Mouse (Mus musculus): ENCODE data around the gene Tom1. TPM values are rescaled to one million over a fixed set of nuclear protein-coding genes. Genes with fewer than 3 reads are reported as not detected.
A peak's percentile ranks its signal among the peaks of the same experiment; 100 is the strongest.

The Tom1 gene
- total RNA-seq, 2 experiments from 2014 or later: 40.8 to 46.1 TPM

- DNase-seq (ENCODE audit: low spot score in 2 of 2): no peak
Observed at GRCm38 (mm10) chr8:75039754-75040153, 6.2 kb downstream of the Tom1 start.

- DNase-seq (ENCODE audit: low spot score in 2 of 2): no peak
Observed at GRCm38 (mm10) chr8:75042171-75042570, 8.7 kb downstream of the Tom1 start.

- no peak for DNase-seq (ENCODE audit: low spot score in 2 of 2)
Observed at GRCm38 (mm10) chr8:75042974-75043373, 9.5 kb downstream of the Tom1 start.

GRCm38 (mm10) chr8:75046303-75046702 is 12.8 kb downstream of the Tom1 start:
- no peak for DNase-seq (ENCODE audit: low spot score in 2 of 2)

GRCm38 (mm10) chr8:75047784-75048183 is 14.3 kb downstream of the Tom1 start:
- no peak for DNase-seq (ENCODE audit: low spot score in 2 of 2)

- no peak for DNase-seq (ENCODE audit: low spot score in 2 of 2)
Observed at GRCm38 (mm10) chr8:75053342-75053741, 19.8 kb downstream of the Tom1 start.

- no peak for DNase-seq (ENCODE audit: low spot score in 2 of 2)
Observed at GRCm38 (mm10) chr8:75055673-75056072, 22.2 kb downstream of the Tom1 start.

GRCm38 (mm10) chr8:75060022-75060421 is 26.5 kb downstream of the Tom1 start:
- DNase-seq (ENCODE audit: low spot score in 2 of 2): no peak

GRCm38 (mm10) chr8:75060815-75061214 is 27.3 kb downstream of the Tom1 start:
- no peak for DNase-seq (ENCODE audit: low spot score in 2 of 2)

GRCm38 (mm10) chr8:75063290-75063689 is 29.8 kb downstream of the Tom1 start:
- DNase-seq (ENCODE audit: low spot score in 2 of 2): no peak

- no peak for DNase-seq (ENCODE audit: low spot score in 2 of 2)
Observed at GRCm38 (mm10) chr8:75064790-75065189, 31.3 kb downstream of the Tom1 start.

- DNase-seq (ENCODE audit: low spot score in 2 of 2): no peak
Observed at GRCm38 (mm10) chr8:75067287-75067686, 33.8 kb downstream of the Tom1 start.

- no peak for DNase-seq (ENCODE audit: low spot score in 2 of 2)
Observed at GRCm38 (mm10) chr8:75070297-75070696, 36.8 kb downstream of the Tom1 start.

- peak; percentile 78 for DNase-seq (ENCODE audit: low spot score in 2 of 2)
Observed at GRCm38 (mm10) chr8:75071627-75072346, 38.3 kb downstream of the Tom1 start.

GRCm38 (mm10) chr8:75074876-75075275 is 41.4 kb downstream of the Tom1 start:
- DNase-seq (ENCODE audit: low spot score in 2 of 2): no peak

- DNase-seq (ENCODE audit: low spot score in 2 of 2): no peak
Observed at GRCm38 (mm10) chr8:75078215-75078614, 44.7 kb downstream of the Tom1 start.

- DNase-seq (ENCODE audit: low spot score in 2 of 2): no peak
Observed at GRCm38 (mm10) chr8:75078851-75079250, 45.3 kb downstream of the Tom1 start.

GRCm38 (mm10) chr8:75081364-75082040 is 48.0 kb downstream of the Tom1 start:
- no peak for DNase-seq (ENCODE audit: low spot score in 2 of 2)

- no peak for DNase-seq (ENCODE audit: low spot score in 2 of 2)
Observed at GRCm38 (mm10) chr8:75082181-75082805, 48.8 kb downstream of the Tom1 start.

- DNase-seq (ENCODE audit: low spot score in 2 of 2): peak; percentile 83 to 86
Observed at GRCm38 (mm10) chr8:75083846-75084245, 50.3 kb downstream of the Tom1 start.

GRCm38 (mm10) chr8:75084382-75085064 is 51.0 kb downstream of the Tom1 start:
- no peak for DNase-seq (ENCODE audit: low spot score in 2 of 2)

GRCm38 (mm10) chr8:75086002-75086401 is 52.5 kb downstream of the Tom1 start:
- DNase-seq (ENCODE audit: low spot score in 2 of 2): no peak

Measured in adrenal gland, adult 18-20 months (tissue).